Mouse (Mus musculus) midbrain, embryonic 13.5 days (tissue): Measurements from ENCODE around the gene Rad9a. TPM values are rescaled to one million over a fixed set of nuclear protein-coding genes. Genes with fewer than 3 reads are reported as not detected.

Experiments
- ATAC-seq: fragments of 200-750 bp; cut with Nextera tagmentation; 2 replicates; pipeline ENCODE4 v1.8.0; 2017; ENCODE audit warnings: mild to moderate bottlenecking, moderate TSS enrichment, moderate library complexity
- H3K27ac ChIP-seq: fragments of 300-500 bp; sonication (generic); 2 replicates; pipeline ENCODE4 v1.5.1; 2015; ENCODE audit warnings: inconsistent platforms, mild to moderate bottlenecking, moderate library complexity
- H3K27me3 ChIP-seq: fragments of 300-500 bp; sonication (generic); 2 replicates; pipeline ENCODE4 v1.6.1; 2015; ENCODE audit warnings: mild to moderate bottlenecking, inconsistent platforms
- H3K36me3 ChIP-seq: fragments of 300-500 bp; sonication (generic); 2 replicates; pipeline ENCODE4 v1.6.1; 2015; ENCODE audit warnings: mild to moderate bottlenecking, inconsistent platforms
- H3K4me1 ChIP-seq: fragments of 300-500 bp; sonication (generic); replicated peaks from 2 replicates; pipeline ENCODE4 v1.6.1; 2015; ENCODE audit warnings: inconsistent platforms
- H3K4me2 ChIP-seq: fragments of 300-500 bp; sonication (generic); replicated peaks from 2 replicates; pipeline ENCODE4 v1.6.1; 2015; ENCODE audit warnings: moderate library complexity, mild to moderate bottlenecking, inconsistent platforms
- H3K4me3 ChIP-seq: fragments of 300-500 bp; sonication (generic); replicated peaks from 2 replicates; pipeline ENCODE4 v1.5.1; 2015; ENCODE audit warnings: mild to moderate bottlenecking, inconsistent platforms
- H3K9ac ChIP-seq: fragments of 300-500 bp; sonication (generic); replicated peaks from 2 replicates; pipeline ENCODE4 v1.6.1; 2015; ENCODE audit warnings: mild to moderate bottlenecking, inconsistent platforms
- H3K9me3 ChIP-seq: fragments of 300-500 bp; sonication (generic); 2 replicates; pipeline ENCODE4 v1.6.1; 2016; ENCODE audit warnings: mild to moderate bottlenecking, inconsistent platforms
- WGBS: fragments of 180-500 bp; shearing (Covaris S2); methylation state at CpG from one replicate; pipeline ENCODE4 v1.1.7; 2015; 5-methylcytosine and 5-hydroxymethylcytosine counted together
- microRNA-seq: library from miRNA; unstranded; fragments of <30 nt; microRNA quantifications from one replicate; pipeline ENCODE4, GENCODE M21; 2016
- polyA plus RNA-seq: library from polyadenylated mRNA; unstranded; fragments of >200 nt; fragmentation: Nextera tagmentation; extraction: Ambion mirVana; gene quantifications from 2 replicates; pipeline ENCODE4 v1.2.1, GENCODE M21; 2015

Gene Rad9a
- polyA plus RNA-seq, 1 experiment from 2014 or later: 26.3 TPM

DNA sequence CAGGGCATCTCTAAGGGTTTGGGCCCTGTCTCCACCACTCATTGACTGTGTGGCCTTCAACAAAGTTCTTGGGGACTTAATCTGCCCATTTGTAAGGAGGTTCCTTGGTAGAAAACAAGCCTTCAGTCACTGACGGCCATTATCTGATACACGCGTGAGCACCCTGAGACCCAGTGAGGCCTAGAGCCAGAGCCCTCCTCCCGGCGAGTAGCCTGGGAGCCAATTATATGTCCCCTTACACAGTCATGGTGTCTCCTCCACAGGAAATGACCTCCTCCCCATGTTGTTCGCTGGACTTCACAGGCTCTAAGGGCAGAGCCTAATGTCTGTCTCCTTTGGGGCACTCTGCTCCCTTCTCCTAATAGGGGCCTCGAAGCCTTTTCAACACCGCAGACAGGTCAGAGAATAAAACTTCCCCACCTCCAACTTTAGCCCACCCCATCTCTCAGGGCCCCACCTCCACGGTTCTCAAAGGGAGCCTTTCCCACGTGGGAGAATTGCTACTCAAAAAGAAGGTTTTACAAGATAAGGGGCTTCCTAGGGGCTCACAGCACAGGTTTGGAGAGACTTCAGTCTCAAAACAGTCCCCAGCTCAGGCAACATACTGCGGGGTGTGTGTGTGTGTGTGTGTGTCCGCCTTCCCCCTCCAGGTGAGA, 55.0 kb downstream of the Rad9a start:
- Histone ChIP-seq H3K27ac (no peak overlapping the region), H3K4me3 (no peak overlapping the region), H3K36me3 (peaks cover 16% of the 10 kb centered on the region), H3K9ac (no peak overlapping the region), H3K27me3 (no peaks in the 10 kb centered on the region), H3K4me2 (no peak overlapping the region), H3K9me3 (no peaks in the 10 kb centered on the region), H3K4me1 (peaks cover 35% of the 10 kb centered on the region)
- no peak for ATAC-seq
- 60% methylated on average over 12 of the region's 12 CpGs for WGBS

DNA sequence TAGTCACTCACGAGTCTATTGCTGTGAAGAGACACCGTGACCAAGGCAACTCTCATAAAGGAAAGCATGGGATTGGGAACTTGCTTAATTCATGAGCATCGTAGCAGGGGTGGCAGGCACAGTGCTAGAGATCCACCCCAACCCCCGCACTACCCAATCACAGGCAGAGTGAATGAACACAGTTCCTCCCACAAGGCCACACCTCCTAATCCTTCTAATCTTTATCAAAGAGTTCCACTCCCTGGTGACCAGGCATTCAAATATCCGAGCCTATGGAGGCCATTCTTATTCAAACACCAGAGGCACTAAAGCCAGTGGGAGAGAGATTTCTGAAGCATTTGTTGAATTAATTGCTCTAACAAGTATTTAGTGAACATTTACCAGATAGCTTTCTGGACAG, 55.5 kb downstream of the Rad9a start:
- Histone ChIP-seq H3K36me3 (peaks cover 11% of the 10 kb centered on the region), H3K27me3 (no peaks in the 10 kb centered on the region), H3K9ac (no peak overlapping the region), H3K4me3 (no peak overlapping the region), H3K27ac (no peak overlapping the region), H3K4me2 (no peak overlapping the region), H3K9me3 (no peaks in the 10 kb centered on the region), H3K4me1 (peaks cover 32% of the 10 kb centered on the region)
- no peak for ATAC-seq
- WGBS: 80% methylated on average over 5 of the region's 5 CpGs

Small RNAs within 50 kb of the gene (microRNA-seq; reads per million reads assigned to microRNA genes)
- not detected for gene Gm26115

Other genes starting within 250 kb of the Rad9a start
- not detected in 2 replicates for gene Aldh3b3, start 243.0 kb downstream of the Rad9a start, polyA plus RNA-seq
- gene Aldh3b2, start 229.3 kb downstream of the Rad9a start, polyA plus RNA-seq: 0.09 and 0.18 TPM in 2 replicates
- 1.2 and 1.5 TPM in 2 replicates for gene Acy3, start 215.1 kb downstream of the Rad9a start, polyA plus RNA-seq
- not detected in 2 replicates for gene Tbx10, start 208.9 kb downstream of the Rad9a start, polyA plus RNA-seq
- 25.2 and 26.4 TPM in 2 replicates for gene Nudt8, start 201.1 kb downstream of the Rad9a start, polyA plus RNA-seq
- gene Gm49405, start 201.0 kb downstream of the Rad9a start, polyA plus RNA-seq: 4.9 and 5.5 TPM in 2 replicates
- gene Doc2g, start 198.3 kb downstream of the Rad9a start, polyA plus RNA-seq: 5.1 and 7.8 TPM in 2 replicates
- 203 and 210 TPM in 2 replicates for gene Ndufv1, start 188.9 kb downstream of the Rad9a start, polyA plus RNA-seq
- 372 and 375 TPM in 2 replicates for gene Gstp1, start 163.7 kb downstream of the Rad9a start, polyA plus RNA-seq
- 1.3 and 3.9 TPM in 2 replicates for gene Gstp2, start 155.6 kb downstream of the Rad9a start, polyA plus RNA-seq
- not detected in 2 replicates for gene Gstp3, start 142.1 kb downstream of the Rad9a start, polyA plus RNA-seq
- gene Cabp2, start 120.1 kb downstream of the Rad9a start, polyA plus RNA-seq: not detected in 2 replicates
- gene Cdk2ap2, start 104.5 kb downstream of the Rad9a start, polyA plus RNA-seq: 78.7 and 82.1 TPM in 2 replicates
- gene Pitpnm1, start 101.7 kb downstream of the Rad9a start, polyA plus RNA-seq: 45.0 and 45.9 TPM in 2 replicates
- gene Aip, start 75.8 kb downstream of the Rad9a start, polyA plus RNA-seq: 79.8 and 80.9 TPM in 2 replicates
- gene Gpr152, start 61.9 kb downstream of the Rad9a start, polyA plus RNA-seq: 0.05 and 0.08 TPM in 2 replicates
- gene Cabp4, start 57.6 kb downstream of the Rad9a start, polyA plus RNA-seq: 0.19 and 0.34 TPM in 2 replicates
- gene Coro1b, start 53.0 kb downstream of the Rad9a start, polyA plus RNA-seq: 121 and 127 TPM in 2 replicates
- gene Ptprcap, start 48.1 kb downstream of the Rad9a start, polyA plus RNA-seq: 0.24 and 0.50 TPM in 2 replicates
- 60.5 and 62.9 TPM in 2 replicates for gene Rps6kb2, start 38.3 kb downstream of the Rad9a start, polyA plus RNA-seq
- gene Carns1, start 26.2 kb downstream of the Rad9a start, polyA plus RNA-seq: 4.2 and 4.8 TPM in 2 replicates
- gene Tbc1d10c, start 10.4 kb downstream of the Rad9a start, polyA plus RNA-seq: 0.78 and 0.93 TPM in 2 replicates
- gene Ppp1ca, start 9.6 kb downstream of the Rad9a start, polyA plus RNA-seq: 636 and 651 TPM in 2 replicates
- gene Clcf1, start 12.6 kb upstream of the Rad9a start, polyA plus RNA-seq: 0.64 and 0.70 TPM in 2 replicates
- not detected in 2 replicates for gene AC109138.7, start 12.7 kb upstream of the Rad9a start, polyA plus RNA-seq
- 14.5 and 15.3 TPM in 2 replicates for gene Pold4, start 30.2 kb upstream of the Rad9a start, polyA plus RNA-seq
- 6.0 and 8.7 TPM in 2 replicates for gene Ssh3, start 67.5 kb upstream of the Rad9a start, polyA plus RNA-seq
- gene Ankrd13d, start 81.5 kb upstream of the Rad9a start, polyA plus RNA-seq: 23.4 and 27.8 TPM in 2 replicates
- 18.0 and 20.9 TPM in 2 replicates for gene Grk2, start 104.6 kb upstream of the Rad9a start, polyA plus RNA-seq
- 37.5 and 43.0 TPM in 2 replicates for gene Kdm2a, start 196.6 kb upstream of the Rad9a start, polyA plus RNA-seq
- gene Rhod, start 237.8 kb upstream of the Rad9a start, polyA plus RNA-seq: 4.2 and 10.3 TPM in 2 replicates